Mouse (Mus musculus): Measurements from ENCODE around the gene Smim4. TPM values are rescaled to one million over a fixed set of nuclear protein-coding genes. Genes with fewer than 3 reads are reported as not detected.

The Smim4 gene
- polyA plus RNA-seq, 1 experiment from 2014 or later: 94.4 TPM

- no peak within 1 kb of the TSS for H3K9ac ChIP-seq (ENCODE audit: low read length)
- peaks cover 35% of the 10 kb centered on the region for H3K36me3 ChIP-seq (ENCODE audit: control insufficient read depth, insufficient read depth, low read length)
- H3K4me3 ChIP-seq (ENCODE audit: low read depth, low read length): peak within 1 kb of the TSS; percentile 17
- H3K4me1 ChIP-seq (replicated peaks; ENCODE audit: control insufficient read depth, insufficient read depth, low read length): peaks cover 7% of the 10 kb centered on the region; the same call in 1 of the 2 replicates
- no peaks in the 10 kb centered on the region for H3K9me3 ChIP-seq (ENCODE audit: control insufficient read depth, low read length)
- 0 out of 2 replicates have a peak within 1 kb of the TSS, but pooled peaks have one; percentile 4 for H3K27ac ChIP-seq (ENCODE audit: low read depth)
- ATAC-seq (replicated peaks; ENCODE audit: low FRiP score, low TSS enrichment, low read depth) (no peak), DNase-seq (ENCODE audit: low spot score) (no peak)
- H3K4me2 ChIP-seq (ENCODE audit: low read length): peak within 1 kb of the TSS; percentile 18; the same call in 1 of the 2 replicates
- H3K27me3 ChIP-seq (replicated peaks; ENCODE audit: control insufficient read depth, insufficient read depth, low read length): no peaks in the 10 kb centered on the region
- WGBS: 38% methylated on average over 10 of the region's 10 CpGs
These were observed 39.7 kb upstream of the Smim4 start, which contains the start of gene Stab1 for GRCm38 (mm10) chr14:31168425-31168824. Stab1 (minus strand) TSS chr14:31168641.

GRCm38 (mm10) chr14:31166827-31167226 lies 38.1 kb upstream of the Smim4 start:
- no peaks in the 10 kb centered on the region for H3K9me3 ChIP-seq (ENCODE audit: control insufficient read depth, low read length)
- DNase-seq (ENCODE audit: low spot score) (no peak), ATAC-seq (replicated peaks; ENCODE audit: low FRiP score, low TSS enrichment, low read depth) (no peak)
- H3K4me2 ChIP-seq (ENCODE audit: low read length): peak overlapping the region; percentile 23
- H3K27ac ChIP-seq (ENCODE audit: low read depth): no peak overlapping the region; the same call in 1 of the 2 replicates
- H3K9ac ChIP-seq (ENCODE audit: low read length): no peak overlapping the region
- WGBS: 61% methylated on average over 9 of the region's 9 CpGs
- H3K4me3 ChIP-seq (ENCODE audit: low read depth, low read length): no peak overlapping the region
- no peaks in the 10 kb centered on the region for H3K27me3 ChIP-seq (replicated peaks; ENCODE audit: control insufficient read depth, insufficient read depth, low read length)
- peaks cover 19% of the 10 kb centered on the region for H3K36me3 ChIP-seq (ENCODE audit: control insufficient read depth, insufficient read depth, low read length)
- H3K4me1 ChIP-seq (replicated peaks; ENCODE audit: control insufficient read depth, insufficient read depth, low read length): peaks cover 7% of the 10 kb centered on the region; the same call in 1 of the 2 replicates

GRCm38 (mm10) chr14:31165991-31166630 lies 37.4 kb upstream of the Smim4 start:
- Histone ChIP-seq H3K27ac (ENCODE audit: low read depth) (no peak overlapping the region; the same call in 1 of the 2 replicates), H3K9ac (ENCODE audit: low read length) (no peak overlapping the region), H3K4me2 (ENCODE audit: low read length) (peak overlapping the region; percentile 23), H3K4me1 (replicated peaks; ENCODE audit: control insufficient read depth, insufficient read depth, low read length) (peaks cover 7% of the 10 kb centered on the region; the same call in 1 of the 2 replicates), H3K9me3 (ENCODE audit: control insufficient read depth, low read length) (no peaks in the 10 kb centered on the region), H3K36me3 (ENCODE audit: control insufficient read depth, insufficient read depth, low read length) (peaks cover 12% of the 10 kb centered on the region), H3K4me3 (ENCODE audit: low read depth, low read length) (no peak overlapping the region), H3K27me3 (replicated peaks; ENCODE audit: control insufficient read depth, insufficient read depth, low read length) (no peaks in the 10 kb centered on the region)
- WGBS: 45% methylated on average over 10 of the region's 10 CpGs
- ATAC-seq (replicated peaks; ENCODE audit: low FRiP score, low TSS enrichment, low read depth): no peak
- DNase-seq (ENCODE audit: low spot score): no peak

GRCm38 (mm10) chr14:31165458-31165857 lies 36.7 kb upstream of the Smim4 start:
- Histone ChIP-seq H3K9me3 (ENCODE audit: control insufficient read depth, low read length) (no peaks in the 10 kb centered on the region), H3K4me2 (ENCODE audit: low read length) (no peak overlapping the region), H3K4me3 (ENCODE audit: low read depth, low read length) (no peak overlapping the region), H3K4me1 (replicated peaks; ENCODE audit: control insufficient read depth, insufficient read depth, low read length) (peaks cover 7% of the 10 kb centered on the region; the same call in 1 of the 2 replicates), H3K36me3 (ENCODE audit: control insufficient read depth, insufficient read depth, low read length) (peaks cover 6% of the 10 kb centered on the region), H3K27me3 (replicated peaks; ENCODE audit: control insufficient read depth, insufficient read depth, low read length) (no peaks in the 10 kb centered on the region), H3K9ac (ENCODE audit: low read length) (no peak overlapping the region), H3K27ac (ENCODE audit: low read depth) (no peak overlapping the region)
- ATAC-seq (replicated peaks; ENCODE audit: low FRiP score, low TSS enrichment, low read depth) (no peak), DNase-seq (ENCODE audit: low spot score) (no peak)
- 54% methylated on average over 7 of the region's 7 CpGs for WGBS

GRCm38 (mm10) chr14:31165010-31165409 lies 36.3 kb upstream of the Smim4 start:
- DNase-seq (ENCODE audit: low spot score) (no peak), ATAC-seq (replicated peaks; ENCODE audit: low FRiP score, low TSS enrichment, low read depth) (no peak)
- peaks cover 7% of the 10 kb centered on the region; the same call in 1 of the 2 replicates for H3K4me1 ChIP-seq (replicated peaks; ENCODE audit: control insufficient read depth, insufficient read depth, low read length)
- no peak overlapping the region for H3K9ac ChIP-seq (ENCODE audit: low read length)
- H3K4me3 ChIP-seq (ENCODE audit: low read depth, low read length): no peak overlapping the region
- H3K27me3 ChIP-seq (replicated peaks; ENCODE audit: control insufficient read depth, insufficient read depth, low read length): no peaks in the 10 kb centered on the region
- no peak overlapping the region for H3K27ac ChIP-seq (ENCODE audit: low read depth)
- H3K9me3 ChIP-seq (ENCODE audit: control insufficient read depth, low read length): no peaks in the 10 kb centered on the region
- H3K36me3 ChIP-seq (ENCODE audit: control insufficient read depth, insufficient read depth, low read length): peaks cover 1% of the 10 kb centered on the region; the same call in 1 of the 2 replicates
- 77% methylated on average over 2 of the region's 2 CpGs for WGBS
- no peak overlapping the region for H3K4me2 ChIP-seq (ENCODE audit: low read length)

GRCm38 (mm10) chr14:31164067-31164466 lies 35.3 kb upstream of the Smim4 start:
- ATAC-seq (replicated peaks; ENCODE audit: low FRiP score, low TSS enrichment, low read depth): no peak
- Histone ChIP-seq H3K27me3 (replicated peaks; ENCODE audit: control insufficient read depth, insufficient read depth, low read length) (no peaks in the 10 kb centered on the region), H3K9ac (ENCODE audit: low read length) (no peak overlapping the region), H3K36me3 (ENCODE audit: control insufficient read depth, insufficient read depth, low read length) (no peaks in the 10 kb centered on the region), H3K9me3 (ENCODE audit: control insufficient read depth, low read length) (no peaks in the 10 kb centered on the region), H3K4me1 (replicated peaks; ENCODE audit: control insufficient read depth, insufficient read depth, low read length) (peaks cover 7% of the 10 kb centered on the region; the same call in 1 of the 2 replicates), H3K4me2 (ENCODE audit: low read length) (no peak overlapping the region), H3K4me3 (ENCODE audit: low read depth, low read length) (no peak overlapping the region), H3K27ac (ENCODE audit: low read depth) (no peak overlapping the region)
- 67% methylated on average over 8 of the region's 8 CpGs for WGBS
- no peak for DNase-seq (ENCODE audit: low spot score)

- H3K27ac ChIP-seq (ENCODE audit: low read depth): no peak overlapping the region
- H3K27me3 ChIP-seq (replicated peaks; ENCODE audit: control insufficient read depth, insufficient read depth, low read length): no peaks in the 10 kb centered on the region
- no peak overlapping the region for H3K9ac ChIP-seq (ENCODE audit: low read length)
- no peak overlapping the region for H3K4me3 ChIP-seq (ENCODE audit: low read depth, low read length)
- H3K4me1 ChIP-seq (replicated peaks; ENCODE audit: control insufficient read depth, insufficient read depth, low read length): peaks cover 4% of the 10 kb centered on the region; the same call in 1 of the 2 replicates
- H3K36me3 ChIP-seq (ENCODE audit: control insufficient read depth, insufficient read depth, low read length): no peaks in the 10 kb centered on the region
- ATAC-seq (replicated peaks; ENCODE audit: low FRiP score, low TSS enrichment, low read depth) (no peak), DNase-seq (ENCODE audit: low spot score) (no peak)
- H3K4me2 ChIP-seq (ENCODE audit: low read length): no peak overlapping the region
- 76% methylated on average over 10 of the region's 10 CpGs for WGBS
- H3K9me3 ChIP-seq (ENCODE audit: control insufficient read depth, low read length): no peaks in the 10 kb centered on the region
These were observed 32.9 kb upstream of the Smim4 start for GRCm38 (mm10) chr14:31161638-31162037.

- Histone ChIP-seq H3K36me3 (ENCODE audit: control insufficient read depth, insufficient read depth, low read length) (no peaks in the 10 kb centered on the region), H3K4me2 (ENCODE audit: low read length) (no peak overlapping the region), H3K9ac (ENCODE audit: low read length) (no peak overlapping the region), H3K27me3 (replicated peaks; ENCODE audit: control insufficient read depth, insufficient read depth, low read length) (no peaks in the 10 kb centered on the region), H3K4me1 (replicated peaks; ENCODE audit: control insufficient read depth, insufficient read depth, low read length) (no peaks in the 10 kb centered on the region), H3K4me3 (ENCODE audit: low read depth, low read length) (no peak overlapping the region), H3K9me3 (ENCODE audit: control insufficient read depth, low read length) (no peaks in the 10 kb centered on the region), H3K27ac (ENCODE audit: low read depth) (no peak overlapping the region)
- DNase-seq (ENCODE audit: low spot score) (no peak), ATAC-seq (replicated peaks; ENCODE audit: low FRiP score, low TSS enrichment, low read depth) (no peak)
- WGBS: 86% methylated on average over 7 of the region's 7 CpGs
These were observed 32.4 kb upstream of the Smim4 start for GRCm38 (mm10) chr14:31161191-31161590.

All from intestine, embryonic 14.5 days (tissue).